Mouse (Mus musculus) lung, embryonic 14.5 days (tissue): ENCODE data around the gene Insc. TPM values are rescaled to one million over a fixed set of nuclear protein-coding genes. Genes with fewer than 3 reads are reported as not detected.

Source experiments
- ATAC-seq: fragments of 200-750 bp; cut with Nextera tagmentation; 2 replicates; pipeline ENCODE4 v1.8.0; 2017; ENCODE audit warnings: mild to moderate bottlenecking, moderate TSS enrichment, moderate library complexity; ENCODE audit not compliant: insufficient read depth
- DNase-seq: peaks from one replicate; pipeline ENCODE4 v3.0.0-alpha.2; 2015
- H3K27ac ChIP-seq: fragments of 300-500 bp; sonication (generic); 2 replicates; pipeline ENCODE4 v1.5.1; 2014; ENCODE audit warnings: low read depth, mild to moderate bottlenecking, moderate library complexity
- H3K27me3 ChIP-seq: fragments of 300-500 bp; sonication (generic); 2 replicates; pipeline ENCODE4 v1.6.1; 2014; ENCODE audit warnings: low read length, control low read depth; ENCODE audit not compliant: insufficient read depth
- H3K36me3 ChIP-seq: fragments of 300-500 bp; sonication (generic); 2 replicates; pipeline ENCODE4 v1.6.1; 2014; ENCODE audit warnings: control low read depth; ENCODE audit not compliant: insufficient read depth
- H3K4me1 ChIP-seq: fragments of 300-500 bp; sonication (generic); 2 replicates; pipeline ENCODE4 v1.6.1; 2014; ENCODE audit warnings: antibody characterized with exemption, control low read depth; ENCODE audit not compliant: insufficient read depth
- H3K4me2 ChIP-seq: fragments of 300-500 bp; sonication (generic); 2 replicates; pipeline ENCODE4 v1.6.1; 2014; ENCODE audit warnings: mild to moderate bottlenecking
- H3K4me3 ChIP-seq: fragments of 300-500 bp; sonication (generic); 2 replicates; pipeline ENCODE4 v1.5.1; 2014; ENCODE audit warnings: low read depth, low read length
- H3K9ac ChIP-seq: fragments of 300-500 bp; sonication (generic); 2 replicates; pipeline ENCODE4 v1.6.1; 2014
- H3K9me3 ChIP-seq: fragments of 300-500 bp; sonication (generic); 2 replicates; pipeline ENCODE4 v1.6.1; 2016; ENCODE audit warnings: low read depth, low read length, control low read depth
- CTCF ChIP-seq: IDR thresholded peaks from 2 replicates; pipeline ENCODE4 v1.5.1; 2016; ENCODE audit warnings: antibody characterized with exemption, low read depth
- WGBS: fragments of 180-500 bp; shearing (Covaris S2); extraction: QIAGEN DNeasy Blood & Tissue Kit; methylation state at CpG from one replicate; pipeline ENCODE4 v1.1.7; 2014; 5-methylcytosine and 5-hydroxymethylcytosine counted together
- polyA plus RNA-seq: library from polyadenylated mRNA; unstranded; fragments of >200 nt; fragmentation: Nextera tagmentation; extraction: Ambion mirVana; gene quantifications from 2 replicates; pipeline ENCODE4 v1.2.1, GENCODE M21; 2014

Gene Insc
- polyA plus RNA-seq, 1 experiment from 2014 or later: 3.3 TPM

- no peaks in the 10 kb centered on the region for H3K4me1 ChIP-seq
- no peak for TF ChIP-seq CTCF
- H3K9ac ChIP-seq: no peak overlapping the region
- H3K4me2 ChIP-seq: no peak overlapping the region
- H3K9me3 ChIP-seq: no peaks in the 10 kb centered on the region
- no peak overlapping the region for H3K4me3 ChIP-seq
- no peak overlapping the region for H3K27ac ChIP-seq
- 48% methylated on average over 2 of the region's 2 CpGs for WGBS
- ATAC-seq: no peak
- H3K27me3 ChIP-seq: no peaks in the 10 kb centered on the region
- no peaks in the 10 kb centered on the region for H3K36me3 ChIP-seq
- DNase-seq: peak; percentile 19
Observed at GRCm38 (mm10) chr7:114762660-114763059, 19.2 kb downstream of the Insc start.

DNA sequence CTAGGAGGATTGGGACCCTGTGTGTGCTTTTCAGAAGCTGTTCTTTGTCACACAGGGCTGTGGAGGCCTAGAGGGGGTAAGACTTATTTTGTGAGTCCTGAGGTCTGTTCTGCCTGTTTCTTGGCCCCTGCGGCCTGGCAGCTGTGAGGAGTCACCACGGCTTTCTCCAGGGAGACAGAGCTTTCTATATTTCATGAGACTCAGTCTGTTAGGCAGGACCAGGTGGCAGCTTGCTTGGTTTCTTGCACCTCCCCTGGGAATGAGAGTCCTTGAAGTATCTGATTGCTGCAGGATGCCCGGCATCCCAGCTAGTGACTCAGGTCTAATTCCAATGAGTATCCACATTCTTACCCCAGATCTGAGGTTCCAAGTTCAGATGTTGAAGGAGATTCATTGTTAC lies 21.8 kb downstream of the Insc start:
- no peak overlapping the region for H3K9ac ChIP-seq
- TF ChIP-seq CTCF: no peak
- no peak overlapping the region for H3K4me3 ChIP-seq
- ATAC-seq: no peak
- 81% methylated on average over 3 of the region's 3 CpGs for WGBS
- no peak overlapping the region for H3K4me2 ChIP-seq
- H3K4me1 ChIP-seq: no peaks in the 10 kb centered on the region
- H3K27ac ChIP-seq: no peak overlapping the region
- H3K27me3 ChIP-seq: no peaks in the 10 kb centered on the region
- H3K36me3 ChIP-seq: no peaks in the 10 kb centered on the region
- DNase-seq: no peak
- no peaks in the 10 kb centered on the region for H3K9me3 ChIP-seq

- Histone ChIP-seq H3K4me2 (no peak overlapping the region), H3K27ac (no peak overlapping the region), H3K4me1 (no peaks in the 10 kb centered on the region), H3K36me3 (no peaks in the 10 kb centered on the region), H3K27me3 (no peaks in the 10 kb centered on the region), H3K4me3 (no peak overlapping the region), H3K9me3 (no peaks in the 10 kb centered on the region), H3K9ac (no peak overlapping the region)
- ATAC-seq (peak; percentile 28; the same call in 1 of the 2 replicates), DNase-seq (peak; percentile 79)
- no peak for TF ChIP-seq CTCF
- WGBS: 66% methylated on average over 3 of the region's 3 CpGs
Observed at GRCm38 (mm10) chr7:114766523-114766922, 23.0 kb downstream of the Insc start.

- no peaks in the 10 kb centered on the region for H3K9me3 ChIP-seq
- ATAC-seq (no peak), DNase-seq (no peak)
- no peaks in the 10 kb centered on the region for H3K4me1 ChIP-seq
- no peak overlapping the region for H3K4me2 ChIP-seq
- no peak overlapping the region for H3K4me3 ChIP-seq
- H3K36me3 ChIP-seq: no peaks in the 10 kb centered on the region
- no peak overlapping the region for H3K9ac ChIP-seq
- WGBS: 79% methylated on average over 5 of the region's 5 CpGs
- no peak overlapping the region for H3K27ac ChIP-seq
- no peak for TF ChIP-seq CTCF
- H3K27me3 ChIP-seq: no peaks in the 10 kb centered on the region
Observed at GRCm38 (mm10) chr7:114768516-114768915, 25.0 kb downstream of the Insc start.

- DNase-seq (no peak), ATAC-seq (no peak)
- no peaks in the 10 kb centered on the region for H3K27me3 ChIP-seq
- TF ChIP-seq CTCF: no peak
- H3K4me2 ChIP-seq: no peak overlapping the region
- H3K36me3 ChIP-seq: no peaks in the 10 kb centered on the region
- no peak overlapping the region for H3K4me3 ChIP-seq
- WGBS: 76% methylated on average over 4 of the region's 4 CpGs
- no peak overlapping the region for H3K9ac ChIP-seq
- no peaks in the 10 kb centered on the region for H3K4me1 ChIP-seq
- no peak overlapping the region for H3K27ac ChIP-seq
- no peaks in the 10 kb centered on the region for H3K9me3 ChIP-seq
Observed at GRCm38 (mm10) chr7:114769041-114769440, 25.5 kb downstream of the Insc start.

- H3K4me2 ChIP-seq: no peak overlapping the region
- no peak for DNase-seq
Observed at GRCm38 (mm10) chr7:114770586-114770985, 27.1 kb downstream of the Insc start.

GRCm38 (mm10) chr7:114771801-114772200 lies 28.3 kb downstream of the Insc start:
- Histone ChIP-seq H3K4me2 (no peak overlapping the region), H3K4me1 (no peaks in the 10 kb centered on the region), H3K9me3 (no peaks in the 10 kb centered on the region), H3K9ac (no peak overlapping the region), H3K36me3 (no peaks in the 10 kb centered on the region), H3K4me3 (no peak overlapping the region), H3K27me3 (no peaks in the 10 kb centered on the region), H3K27ac (no peak overlapping the region)
- WGBS: 56% methylated on average over 7 of the region's 7 CpGs
- no peak for TF ChIP-seq CTCF
- ATAC-seq (no peak), DNase-seq (no peak)

More at GRCm38 (mm10) chr7:114770586-114770985, 27.1 kb downstream of the Insc start:
- no peaks in the 10 kb centered on the region for H3K27me3 ChIP-seq
- no peaks in the 10 kb centered on the region for H3K9me3 ChIP-seq
- H3K36me3 ChIP-seq: no peaks in the 10 kb centered on the region
- H3K4me1 ChIP-seq: no peaks in the 10 kb centered on the region
- H3K27ac ChIP-seq: no peak overlapping the region
- 72% methylated on average over 3 of the region's 3 CpGs for WGBS
- H3K9ac ChIP-seq: no peak overlapping the region
- no peak overlapping the region for H3K4me3 ChIP-seq
- no peak for TF ChIP-seq CTCF
- ATAC-seq: no peak

DNA sequence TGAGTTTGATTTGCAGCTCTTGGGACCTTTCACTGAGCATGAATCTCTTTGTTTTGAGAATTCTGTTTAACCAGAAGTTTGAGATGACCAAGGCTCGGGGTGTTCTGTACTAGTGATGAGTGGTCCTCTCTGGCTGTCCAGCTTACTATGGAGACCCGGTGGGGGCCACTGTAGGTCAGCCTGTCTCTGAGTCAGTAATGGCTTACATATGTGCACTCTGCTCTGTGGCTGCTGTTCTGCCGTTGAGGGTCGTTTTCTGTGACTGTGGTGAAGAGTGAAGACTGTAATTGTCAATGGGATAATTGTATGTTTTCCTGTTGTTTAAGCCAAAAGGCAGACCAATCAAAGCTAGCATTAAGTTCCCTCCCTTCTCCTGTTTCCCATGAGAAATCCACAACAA lies 30.3 kb downstream of the Insc start:
- Histone ChIP-seq H3K4me2 (no peak overlapping the region), H3K4me1 (no peaks in the 10 kb centered on the region), H3K27ac (no peak overlapping the region), H3K36me3 (no peaks in the 10 kb centered on the region), H3K27me3 (no peaks in the 10 kb centered on the region), H3K9me3 (no peaks in the 10 kb centered on the region), H3K9ac (no peak overlapping the region), H3K4me3 (no peak overlapping the region)
- no peak for ATAC-seq
- TF ChIP-seq CTCF: no peak
- 57% methylated on average over 4 of the region's 4 CpGs for WGBS
- DNase-seq: no peak
